Mouse (Mus musculus): Measurements from ENCODE around the gene Snapin. TPM values are rescaled to one million over a fixed set of nuclear protein-coding genes. Genes with fewer than 3 reads are reported as not detected.

Snapin gene
- total and polyA plus RNA-seq, 2 experiments from 2014 or later: 49.7 to 102 TPM

GRCm38 (mm10) chr3:90448626-90449025, 42.2 kb downstream of the Snapin start:
- no peak for DNase-seq (ENCODE audit: low spot score)
- H3K4me1 ChIP-seq (ENCODE audit: insufficient read depth, low read length): no peaks in the 10 kb centered on the region; the same call in 1 of the 2 replicates
- H3K9ac ChIP-seq (replicated peaks; ENCODE audit: low read length): no peak overlapping the region
- no peak for ATAC-seq
- WGBS: 25% methylated on average over 6 of the region's 6 CpGs
- H3K27me3 ChIP-seq (ENCODE audit: insufficient read depth, low read length): no peaks in the 10 kb centered on the region
- no peaks in the 10 kb centered on the region for H3K9me3 ChIP-seq (ENCODE audit: low read length)
- no peak overlapping the region for H3K4me3 ChIP-seq (ENCODE audit: low read length)
- H3K4me2 ChIP-seq (ENCODE audit: low read depth, low read length): no peak overlapping the region
- TF ChIP-seq CTCF (IDR thresholded peaks at IDR 0.05; ENCODE audit: low read depth): no peak
- H3K27ac ChIP-seq: no peak overlapping the region
- H3K36me3 ChIP-seq (ENCODE audit: insufficient read depth, low read length): no peaks in the 10 kb centered on the region

GRCm38 (mm10) chr3:90447123-90447494, 43.7 kb downstream of the Snapin start:
- Histone ChIP-seq H3K9me3 (ENCODE audit: low read length) (no peaks in the 10 kb centered on the region), H3K4me3 (ENCODE audit: low read length) (peak overlapping the region; percentile 25), H3K36me3 (ENCODE audit: insufficient read depth, low read length) (no peaks in the 10 kb centered on the region), H3K9ac (replicated peaks; ENCODE audit: low read length) (peak overlapping the region; percentile 25; the same call in 1 of the 2 replicates), H3K27me3 (ENCODE audit: insufficient read depth, low read length) (no peaks in the 10 kb centered on the region), H3K4me1 (ENCODE audit: insufficient read depth, low read length) (no peaks in the 10 kb centered on the region; the same call in 1 of the 2 replicates), H3K27ac (peak overlapping the region; percentile 74), H3K4me2 (ENCODE audit: low read depth, low read length) (peak overlapping the region; percentile 55)
- TF ChIP-seq CTCF (IDR thresholded peaks at IDR 0.05; ENCODE audit: low read depth): no peak
- DNase-seq (ENCODE audit: low spot score): no peak
- no peak; the same call in 1 of the 2 replicates for ATAC-seq
- 26% methylated on average over 7 of the region's 7 CpGs for WGBS

- Histone ChIP-seq H3K4me3 (ENCODE audit: low read length) (peak overlapping the region; percentile 25), H3K27ac (peak overlapping the region; percentile 74), H3K36me3 (ENCODE audit: insufficient read depth, low read length) (no peaks in the 10 kb centered on the region), H3K27me3 (ENCODE audit: insufficient read depth, low read length) (no peaks in the 10 kb centered on the region), H3K4me1 (ENCODE audit: insufficient read depth, low read length) (no peaks in the 10 kb centered on the region; the same call in 1 of the 2 replicates), H3K4me2 (ENCODE audit: low read depth, low read length) (peak overlapping the region; percentile 55), H3K9ac (replicated peaks; ENCODE audit: low read length) (peak overlapping the region; percentile 25; the same call in 1 of the 2 replicates), H3K9me3 (ENCODE audit: low read length) (no peaks in the 10 kb centered on the region)
- under 1% methylated on average over 17 of the region's 17 CpGs for WGBS
- DNase-seq (ENCODE audit: low spot score): peak; percentile 91
- peak; percentile 97 for ATAC-seq
- peak; percentile 21; the same call in 1 of the 2 replicates for TF ChIP-seq CTCF (IDR thresholded peaks at IDR 0.05; ENCODE audit: low read depth)
Measured at GRCm38 (mm10) chr3:90446389-90447122, 44.3 kb downstream of the Snapin start.

GRCm38 (mm10) chr3:90445417-90446200, 45.2 kb downstream of the Snapin start:
- WGBS: 58% methylated on average over 11 of the region's 11 CpGs
- DNase-seq (ENCODE audit: low spot score): no peak
- Histone ChIP-seq H3K27me3 (ENCODE audit: insufficient read depth, low read length) (no peaks in the 10 kb centered on the region), H3K9me3 (ENCODE audit: low read length) (no peaks in the 10 kb centered on the region), H3K27ac (peak overlapping the region; percentile 74), H3K36me3 (ENCODE audit: insufficient read depth, low read length) (no peaks in the 10 kb centered on the region), H3K4me3 (ENCODE audit: low read length) (peak overlapping the region; percentile 25; the same call in 1 of the 2 replicates), H3K4me1 (ENCODE audit: insufficient read depth, low read length) (no peaks in the 10 kb centered on the region; the same call in 1 of the 2 replicates), H3K4me2 (ENCODE audit: low read depth, low read length) (peak overlapping the region; percentile 55), H3K9ac (replicated peaks; ENCODE audit: low read length) (0 out of 2 replicates have a peak overlapping the region, but pooled peaks have one; percentile 25)
- no peak for ATAC-seq
- TF ChIP-seq CTCF (IDR thresholded peaks at IDR 0.05; ENCODE audit: low read depth): no peak

- no peaks in the 10 kb centered on the region for H3K36me3 ChIP-seq (ENCODE audit: insufficient read depth, low read length)
- no peak for DNase-seq (ENCODE audit: low spot score)
- TF ChIP-seq CTCF (IDR thresholded peaks at IDR 0.05; ENCODE audit: low read depth): no peak
- no peak overlapping the region for H3K4me2 ChIP-seq (ENCODE audit: low read depth, low read length)
- ATAC-seq: no peak
- no peak overlapping the region for H3K9ac ChIP-seq (replicated peaks; ENCODE audit: low read length)
- H3K9me3 ChIP-seq (ENCODE audit: low read length): no peaks in the 10 kb centered on the region
- WGBS: 92% methylated on average over 3 of the region's 3 CpGs
- H3K27me3 ChIP-seq (ENCODE audit: insufficient read depth, low read length): no peaks in the 10 kb centered on the region
- H3K4me3 ChIP-seq (ENCODE audit: low read length): no peak overlapping the region
- H3K27ac ChIP-seq: no peak overlapping the region
- H3K4me1 ChIP-seq (ENCODE audit: insufficient read depth, low read length): no peaks in the 10 kb centered on the region; the same call in 1 of the 2 replicates
Measured at GRCm38 (mm10) chr3:90443977-90444376, 46.9 kb downstream of the Snapin start.

- H3K9me3 ChIP-seq (ENCODE audit: low read length): no peaks in the 10 kb centered on the region
- ATAC-seq (no peak), DNase-seq (ENCODE audit: low spot score) (no peak)
- no peaks in the 10 kb centered on the region for H3K27me3 ChIP-seq (ENCODE audit: insufficient read depth, low read length)
- H3K4me1 ChIP-seq (ENCODE audit: insufficient read depth, low read length): no peaks in the 10 kb centered on the region
- no peak for TF ChIP-seq CTCF (IDR thresholded peaks at IDR 0.05; ENCODE audit: low read depth)
- H3K36me3 ChIP-seq (ENCODE audit: insufficient read depth, low read length): no peaks in the 10 kb centered on the region
- 91% methylated on average over 2 of the region's 2 CpGs for WGBS
- H3K4me3 ChIP-seq (ENCODE audit: low read length): no peak overlapping the region
- no peak overlapping the region for H3K9ac ChIP-seq (replicated peaks; ENCODE audit: low read length)
- H3K27ac ChIP-seq: no peak overlapping the region
- no peak overlapping the region for H3K4me2 ChIP-seq (ENCODE audit: low read depth, low read length)
Measured at GRCm38 (mm10) chr3:90440756-90441155, 50.1 kb downstream of the Snapin start.

Other genes starting within 250 kb of the Snapin start
- gene Creb3l4, start 247.5 kb downstream of the Snapin start, total RNA-seq (2014; rRNA removed): 0.21 and 0.83 TPM in 2 replicates
- gene Creb3l4, start 247.5 kb downstream of the Snapin start, polyA plus RNA-seq (2015; fragmentation: Nextera tagmentation; extraction: Ambion mirVana): 1.2 and 1.4 TPM in 2 replicates
- 97.8 and 105 TPM in 2 replicates for gene Slc39a1, start 242.9 kb downstream of the Snapin start, total RNA-seq (2014; rRNA removed)
- 70.1 and 72.0 TPM in 2 replicates for gene Slc39a1, start 242.9 kb downstream of the Snapin start, polyA plus RNA-seq (2015; fragmentation: Nextera tagmentation; extraction: Ambion mirVana)
- 12.7 and 27.0 TPM in 2 replicates for gene Crtc2, start 236.9 kb downstream of the Snapin start, total RNA-seq (2014; rRNA removed)
- gene Crtc2, start 236.9 kb downstream of the Snapin start, polyA plus RNA-seq (2015; fragmentation: Nextera tagmentation; extraction: Ambion mirVana): 15.4 and 17.0 TPM in 2 replicates
- 38.8 and 48.4 TPM in 2 replicates for gene Dennd4b, start 225.8 kb downstream of the Snapin start, total RNA-seq (2014; rRNA removed)
- gene Dennd4b, start 225.8 kb downstream of the Snapin start, polyA plus RNA-seq (2015; fragmentation: Nextera tagmentation; extraction: Ambion mirVana): 5.4 and 5.9 TPM in 2 replicates
- gene Gatad2b, start 197.9 kb downstream of the Snapin start, total RNA-seq (2014; rRNA removed): 31.5 and 32.1 TPM in 2 replicates
- 13.7 and 14.2 TPM in 2 replicates for gene Gatad2b, start 197.9 kb downstream of the Snapin start, polyA plus RNA-seq (2015; fragmentation: Nextera tagmentation; extraction: Ambion mirVana)
- 85.1 and 87.2 TPM in 2 replicates for gene Slc27a3, start 101.1 kb downstream of the Snapin start, total RNA-seq (2014; rRNA removed)
- gene Slc27a3, start 101.1 kb downstream of the Snapin start, polyA plus RNA-seq (2015; fragmentation: Nextera tagmentation; extraction: Ambion mirVana): 28.3 and 30.3 TPM in 2 replicates
- gene Ints3, start 57.4 kb downstream of the Snapin start, total RNA-seq (2014; rRNA removed): 58.1 and 71.7 TPM in 2 replicates
- gene Ints3, start 57.4 kb downstream of the Snapin start, polyA plus RNA-seq (2015; fragmentation: Nextera tagmentation; extraction: Ambion mirVana): 19.9 and 20.4 TPM in 2 replicates
- 3.5 and 6.2 TPM in 2 replicates for gene Npr1, start 25.2 kb downstream of the Snapin start, total RNA-seq (2014; rRNA removed)
- 2.8 TPM in 2 replicates for gene Npr1, start 25.2 kb downstream of the Snapin start, polyA plus RNA-seq (2015; fragmentation: Nextera tagmentation; extraction: Ambion mirVana)
- gene Ilf2, start 14.9 kb downstream of the Snapin start, total RNA-seq (2014; rRNA removed): 111 and 119 TPM in 2 replicates
- 177 and 178 TPM in 2 replicates for gene Ilf2, start 14.9 kb downstream of the Snapin start, polyA plus RNA-seq (2015; fragmentation: Nextera tagmentation; extraction: Ambion mirVana)
- 210 and 220 TPM in 2 replicates for gene Chtop, start 18.5 kb upstream of the Snapin start, total RNA-seq (2014; rRNA removed)
- gene Chtop, start 18.5 kb upstream of the Snapin start, polyA plus RNA-seq (2015; fragmentation: Nextera tagmentation; extraction: Ambion mirVana): 162 and 165 TPM in 2 replicates
- 27.7 and 28.1 TPM in 2 replicates for gene S100a1, start 23.4 kb upstream of the Snapin start, total RNA-seq (2014; rRNA removed)
- 88.9 and 93.6 TPM in 2 replicates for gene S100a1, start 23.4 kb upstream of the Snapin start, polyA plus RNA-seq (2015; fragmentation: Nextera tagmentation; extraction: Ambion mirVana)
- gene S100a13, start 23.4 kb upstream of the Snapin start, total RNA-seq (2014; rRNA removed): 5.2 and 10.9 TPM in 2 replicates
- gene S100a13, start 23.4 kb upstream of the Snapin start, polyA plus RNA-seq (2015; fragmentation: Nextera tagmentation; extraction: Ambion mirVana): 37.9 and 41.4 TPM in 2 replicates
- gene S100a14, start 35.8 kb upstream of the Snapin start, total RNA-seq (2014; rRNA removed): not detected in 2 replicates
- gene S100a14, start 35.8 kb upstream of the Snapin start, polyA plus RNA-seq (2015; fragmentation: Nextera tagmentation; extraction: Ambion mirVana): 0.29 TPM in 1 of 2 replicates, not detected in the other
- 87.0 and 90.9 TPM in 2 replicates for gene S100a16, start 46.2 kb upstream of the Snapin start, total RNA-seq (2014; rRNA removed)
- gene S100a16, start 46.2 kb upstream of the Snapin start, polyA plus RNA-seq (2015; fragmentation: Nextera tagmentation; extraction: Ambion mirVana): 103 and 115 TPM in 2 replicates
- gene S100a3, start 69.5 kb upstream of the Snapin start, total RNA-seq (2014; rRNA removed): 1.4 and 5.3 TPM in 2 replicates
- 1.9 and 2.1 TPM in 2 replicates for gene S100a3, start 69.5 kb upstream of the Snapin start, polyA plus RNA-seq (2015; fragmentation: Nextera tagmentation; extraction: Ambion mirVana)
- gene S100a2, start 99.2 kb upstream of the Snapin start, total RNA-seq (2014; rRNA removed): not detected in 2 replicates
- gene S100a2, start 99.2 kb upstream of the Snapin start, polyA plus RNA-seq (2015; fragmentation: Nextera tagmentation; extraction: Ambion mirVana): not detected in 2 replicates
- gene Gm42674, start 110.9 kb upstream of the Snapin start, total RNA-seq (2014; rRNA removed): not detected in 2 replicates
- not detected in 2 replicates for gene Gm42674, start 110.9 kb upstream of the Snapin start, polyA plus RNA-seq (2015; fragmentation: Nextera tagmentation; extraction: Ambion mirVana)
- 3.0 TPM in 1 of 2 replicates, not detected in the other for gene S100a4, start 112.7 kb upstream of the Snapin start, total RNA-seq (2014; rRNA removed)
- 2.3 and 3.1 TPM in 2 replicates for gene S100a4, start 112.7 kb upstream of the Snapin start, polyA plus RNA-seq (2015; fragmentation: Nextera tagmentation; extraction: Ambion mirVana)
- not detected in 2 replicates for gene S100a5, start 117.5 kb upstream of the Snapin start, total RNA-seq (2014; rRNA removed)
- gene S100a5, start 117.5 kb upstream of the Snapin start, polyA plus RNA-seq (2015; fragmentation: Nextera tagmentation; extraction: Ambion mirVana): not detected in 2 replicates
- gene S100a6, start 121.8 kb upstream of the Snapin start, total RNA-seq (2014; rRNA removed): 4.4 and 12.9 TPM in 2 replicates
- gene S100a6, start 121.8 kb upstream of the Snapin start, polyA plus RNA-seq (2015; fragmentation: Nextera tagmentation; extraction: Ambion mirVana): 53.8 and 59.0 TPM in 2 replicates
- not detected in 2 replicates for gene S100a7a, start 163.0 kb upstream of the Snapin start, total RNA-seq (2014; rRNA removed)
- not detected in 2 replicates for gene S100a7a, start 163.0 kb upstream of the Snapin start, polyA plus RNA-seq (2015; fragmentation: Nextera tagmentation; extraction: Ambion mirVana)
- gene S100a8, start 177.9 kb upstream of the Snapin start, total RNA-seq (2014; rRNA removed): 1.0 TPM in 1 of 2 replicates, not detected in the other
- 6.3 and 6.7 TPM in 2 replicates for gene S100a8, start 177.9 kb upstream of the Snapin start, polyA plus RNA-seq (2015; fragmentation: Nextera tagmentation; extraction: Ambion mirVana)
- gene S100a9, start 204.7 kb upstream of the Snapin start, total RNA-seq (2014; rRNA removed): 1.3 TPM in 1 of 2 replicates, not detected in the other
- 5.0 and 6.4 TPM in 2 replicates for gene S100a9, start 204.7 kb upstream of the Snapin start, polyA plus RNA-seq (2015; fragmentation: Nextera tagmentation; extraction: Ambion mirVana)
- gene Pglyrp4, start 235.9 kb upstream of the Snapin start, total RNA-seq (2014; rRNA removed): not detected in 2 replicates
- gene Pglyrp4, start 235.9 kb upstream of the Snapin start, polyA plus RNA-seq (2015; fragmentation: Nextera tagmentation; extraction: Ambion mirVana): not detected in 2 replicates

All from hindbrain, postnatal 0 days (tissue).